Mouse (Mus musculus): ENCODE data around the gene Tlcd2. TPM values are rescaled to one million over a fixed set of nuclear protein-coding genes. Genes with fewer than 3 reads are reported as not detected.

Tlcd2 gene
- total RNA-seq, 2 experiments from 2014 or later: 12.9 to 17.8 TPM

DNA sequence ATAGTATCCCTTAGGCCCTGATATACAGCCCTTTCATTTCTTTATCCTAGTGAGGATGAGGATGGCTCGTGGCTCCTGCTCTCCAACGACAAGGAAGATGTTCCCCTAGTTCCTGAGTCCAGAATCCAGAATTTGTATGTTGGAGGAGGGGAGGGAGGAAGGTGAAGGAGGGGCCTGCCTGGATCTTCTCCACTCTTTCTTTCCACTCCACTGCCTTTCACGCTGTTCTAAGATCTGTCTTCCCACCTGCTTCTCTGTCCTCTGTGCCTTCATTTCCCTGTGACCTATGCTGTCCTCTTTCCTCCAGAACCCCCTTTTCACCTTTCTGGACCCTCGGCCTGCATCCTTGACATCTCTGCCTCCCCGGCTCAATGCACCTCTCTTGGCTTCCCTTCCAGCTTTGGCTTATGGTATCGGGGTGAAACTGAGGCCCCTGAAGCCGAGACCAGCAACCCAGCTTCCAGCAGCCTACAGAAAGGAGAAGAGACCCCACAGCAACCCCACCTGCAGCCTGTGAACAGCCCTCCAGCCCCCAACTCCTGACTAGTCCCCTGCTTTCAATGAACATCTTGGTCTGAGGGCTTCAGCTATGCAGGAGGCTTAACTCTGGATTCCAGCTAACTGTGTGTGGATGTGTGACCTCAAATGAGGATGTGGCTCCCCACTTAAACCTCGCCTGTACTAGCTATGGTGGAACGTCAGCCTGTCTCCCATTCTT, 50.9 kb downstream of the Tlcd2 start:
- DNase-seq (ENCODE audit: low spot score in 2 of 2): no peak

DNA sequence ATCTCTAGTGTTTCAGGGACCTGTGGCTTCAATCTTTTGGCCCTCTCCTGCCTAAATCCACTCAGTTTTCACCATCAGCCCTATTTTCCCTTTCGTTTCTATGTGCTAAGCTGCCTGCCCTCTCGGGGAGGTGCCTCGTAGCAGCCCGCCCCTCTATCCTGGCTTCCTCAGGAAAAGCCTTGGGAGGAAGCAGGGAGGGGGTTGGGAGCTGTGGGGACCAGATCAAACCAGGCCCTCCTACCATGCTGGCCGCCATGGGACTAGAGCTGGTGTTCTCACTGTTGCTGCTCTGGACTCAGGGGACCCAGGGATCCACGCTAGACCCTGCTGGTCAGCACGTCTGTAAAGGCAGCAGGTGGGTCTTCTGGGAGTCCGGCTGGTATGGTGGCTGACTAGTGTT, 51.8 kb downstream of the Tlcd2 start, which contains the start of gene Scarf1:
Gene Scarf1 (plus strand): TSS at position 205 of the 400 bp plus-strand sequence.
- no peak for DNase-seq (ENCODE audit: low spot score in 2 of 2)

DNA sequence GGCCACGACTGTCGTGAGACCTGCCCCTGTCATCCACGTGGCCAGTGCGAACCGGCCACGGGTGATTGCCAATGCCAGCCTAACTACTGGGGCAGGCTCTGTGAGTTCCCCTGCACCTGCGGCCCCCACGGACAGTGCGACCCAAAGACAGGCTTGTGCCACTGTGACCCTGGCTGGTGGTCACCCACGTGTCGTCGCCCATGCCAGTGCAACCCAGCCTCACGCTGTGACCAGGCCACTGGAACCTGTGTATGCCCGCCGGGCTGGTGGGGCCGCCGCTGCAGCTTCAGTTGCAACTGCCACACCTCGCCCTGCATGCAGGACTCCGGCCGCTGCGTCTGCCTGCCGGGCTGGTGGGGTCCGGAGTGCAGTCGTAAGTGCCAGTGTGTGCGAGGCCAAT, 53.7 kb downstream of the Tlcd2 start:
- DNase-seq (ENCODE audit: low spot score in 2 of 2): no peak

DNA sequence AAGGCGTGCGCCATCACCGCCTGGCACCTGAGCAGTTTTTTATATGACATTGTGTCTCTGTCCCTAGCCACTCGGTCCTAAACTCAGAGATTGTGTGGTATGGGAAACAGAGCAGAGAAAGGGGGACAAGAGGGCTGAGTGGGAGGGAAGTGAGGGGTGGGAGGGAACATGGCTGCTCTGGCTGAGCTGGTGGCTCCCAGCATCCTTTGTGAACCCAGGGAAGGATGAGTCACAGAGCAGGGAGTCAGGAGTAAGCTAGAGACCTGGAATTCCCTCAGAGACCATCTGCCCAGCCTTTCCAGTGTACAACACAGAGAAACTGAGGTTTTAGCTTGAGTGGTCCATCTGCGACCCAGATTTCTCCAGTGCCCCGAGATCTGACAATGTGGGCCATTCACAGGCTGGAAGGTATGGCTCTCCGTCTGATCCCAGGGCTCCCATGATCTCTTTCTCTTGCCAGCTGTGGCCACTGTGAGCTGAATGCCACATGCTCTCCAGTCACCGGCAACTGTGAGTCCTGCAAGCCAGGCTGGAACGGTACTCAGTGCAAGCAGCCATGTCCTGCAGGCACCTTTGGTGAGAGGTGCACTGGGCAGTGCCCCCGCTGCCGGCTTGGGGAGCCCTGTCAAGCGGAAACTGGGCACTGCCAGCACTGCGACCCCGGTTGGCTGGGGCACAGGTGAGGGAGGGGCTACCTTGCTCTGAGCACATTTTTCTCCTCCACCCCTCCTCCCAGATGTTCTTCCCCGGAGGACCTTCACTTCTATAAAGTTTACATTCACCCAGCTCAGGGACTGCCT, 58.5 kb downstream of the Tlcd2 start:
- no peak for DNase-seq (ENCODE audit: low spot score in 2 of 2)

Small RNA genes within 50 kb of the gene (microRNA-seq; reads per million reads assigned to microRNA genes)
- 29,037 reads per million, percentile 98 among the genes with 10 or more reads in this experiment for gene Mir22

Other genes with a start within 250 kb of the Tlcd2 start
- gene Rpa1, start 113.4 kb upstream of the Tlcd2 start, total RNA-seq (2021): 10 to 100 TPM; 87.2 to 93.7 TPM
- gene Smyd4, start 113.3 kb upstream of the Tlcd2 start, total RNA-seq (2021): 10 to 100 TPM; 11.4 to 12.3 TPM
- 100 to 1,000 TPM in 1 of 2 experiments, 10 to 100 TPM in 1; 45.8 to 111 TPM for gene Serpinf1, start 39.0 kb upstream of the Tlcd2 start, total RNA-seq (2021)
- 100 to 1,000 TPM in 1 of 2 experiments, 10 to 100 TPM in 1; 12.4 to 127 TPM for gene Serpinf2, start 22.1 kb upstream of the Tlcd2 start, total RNA-seq (2021)
- gene Wdr81, start 7.0 kb upstream of the Tlcd2 start, total RNA-seq (2021): 10 to 100 TPM; 18.1 to 18.4 TPM
- gene Prpf8, start 25.1 kb downstream of the Tlcd2 start, total RNA-seq (2021): 100 to 1,000 TPM; 142 to 156 TPM
- gene Rilp, start 48.4 kb downstream of the Tlcd2 start, total RNA-seq (2021): 1 to 10 TPM; 7.7 to 8.5 TPM
- 10 to 100 TPM; 13.8 to 14.4 TPM for gene Scarf1, start 51.8 kb downstream of the Tlcd2 start, total RNA-seq (2021)
- 10 to 100 TPM; 24.2 to 33.0 TPM for gene Slc43a2, start 70.0 kb downstream of the Tlcd2 start, total RNA-seq (2021)
- 100 to 1,000 TPM; 120 to 135 TPM for gene Pitpna, start 126.4 kb downstream of the Tlcd2 start, total RNA-seq (2021)
- gene Inpp5k, start 169.3 kb downstream of the Tlcd2 start, total RNA-seq (2021): 10 to 100 TPM; 59.8 to 64.4 TPM
- gene Myo1c, start 188.8 kb downstream of the Tlcd2 start, total RNA-seq (2021): 100 to 1,000 TPM; 122 to 132 TPM
- 100 to 1,000 TPM; 106 to 108 TPM for gene Crk, start 217.5 kb downstream of the Tlcd2 start, total RNA-seq (2021)